Mouse (Mus musculus) urinary bladder, postnatal 10 days (tissue): ENCODE results near the gene Kirrel3.

ENCODE experiments used
- DNase-seq: peaks from one replicate; pipeline ENCODE4 v3.0.0; 2022; ENCODE audit warnings: low spot score

Kirrel3 gene

DNA sequence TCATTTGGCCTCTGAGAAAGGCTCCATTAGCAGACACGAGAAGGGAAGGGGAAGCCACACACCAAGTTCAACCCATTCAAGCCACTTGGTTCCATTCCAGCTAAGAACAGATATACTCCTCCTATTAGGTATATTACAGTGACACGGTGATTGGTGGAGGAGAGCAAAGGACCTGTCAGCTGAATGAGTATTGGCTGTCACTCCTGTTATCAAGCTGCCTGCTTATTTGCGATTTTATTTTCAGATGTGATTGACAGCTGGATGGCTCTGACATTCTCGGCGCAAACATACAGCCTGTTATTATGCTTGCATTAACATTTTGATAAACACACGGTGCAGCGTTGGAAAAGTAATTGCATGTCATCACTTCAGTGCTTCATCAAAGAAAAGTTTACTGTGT is 118.1 kb downstream of the Kirrel3 start:
- DNase-seq: no peak

DNA sequence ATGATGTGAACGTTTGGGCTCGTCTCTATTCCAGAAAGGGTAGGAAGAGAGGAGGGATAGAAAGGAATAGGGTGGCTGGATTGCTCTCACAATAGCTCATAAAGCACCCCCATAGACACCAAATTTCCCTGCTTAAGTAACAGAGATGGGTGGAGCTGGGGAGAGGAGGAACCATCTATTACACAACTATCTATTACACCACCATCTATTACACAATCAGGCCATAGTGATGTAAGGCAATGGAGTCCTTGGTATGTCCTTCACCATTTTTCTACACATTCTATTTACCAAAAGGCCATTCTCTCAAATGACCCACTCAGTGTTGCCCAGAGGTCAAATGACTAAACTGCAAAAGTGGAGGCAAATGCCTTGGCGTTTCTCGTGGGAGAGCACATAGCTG is 119.2 kb downstream of the Kirrel3 start:
- DNase-seq: no peak

DNA sequence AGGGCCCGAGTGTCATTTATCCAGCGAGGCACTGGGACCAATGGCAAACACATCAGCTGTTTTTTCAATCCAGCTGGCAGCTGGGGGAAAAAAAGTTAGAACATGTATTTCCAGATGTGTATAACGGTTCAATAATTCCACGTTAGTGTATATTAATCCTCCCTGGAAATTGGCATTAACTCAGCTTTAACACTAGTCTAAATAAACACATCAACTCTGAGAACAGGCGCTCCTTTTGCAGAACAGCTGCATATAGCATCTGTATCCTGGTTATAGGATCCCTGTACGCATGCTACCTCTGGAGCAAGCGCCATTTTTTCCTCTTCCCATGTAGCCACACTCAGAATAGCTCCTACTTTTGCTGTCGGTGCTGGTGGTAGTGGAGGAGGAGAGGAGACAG is 119.8 kb downstream of the Kirrel3 start:
- no peak for DNase-seq

DNA sequence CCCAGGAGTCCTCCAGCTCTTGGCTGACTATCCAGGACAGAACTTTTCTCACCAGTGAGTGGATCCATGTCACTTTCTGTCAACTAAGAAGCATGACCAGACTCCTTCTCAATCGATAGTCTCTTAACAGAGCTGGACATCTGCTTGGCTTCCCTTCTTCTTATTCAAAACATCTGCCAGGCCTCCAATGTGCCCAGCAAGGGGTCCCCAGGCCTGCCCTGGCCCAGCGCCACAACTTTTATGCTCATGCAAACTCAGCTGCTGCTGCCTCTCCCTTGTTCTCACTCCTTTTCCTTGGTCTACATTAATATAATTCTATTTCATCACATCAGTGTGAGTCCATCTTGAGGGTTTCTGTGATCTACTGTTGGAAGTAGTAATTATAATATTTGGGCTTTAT is 122.3 kb downstream of the Kirrel3 start:
- no peak for DNase-seq

DNA sequence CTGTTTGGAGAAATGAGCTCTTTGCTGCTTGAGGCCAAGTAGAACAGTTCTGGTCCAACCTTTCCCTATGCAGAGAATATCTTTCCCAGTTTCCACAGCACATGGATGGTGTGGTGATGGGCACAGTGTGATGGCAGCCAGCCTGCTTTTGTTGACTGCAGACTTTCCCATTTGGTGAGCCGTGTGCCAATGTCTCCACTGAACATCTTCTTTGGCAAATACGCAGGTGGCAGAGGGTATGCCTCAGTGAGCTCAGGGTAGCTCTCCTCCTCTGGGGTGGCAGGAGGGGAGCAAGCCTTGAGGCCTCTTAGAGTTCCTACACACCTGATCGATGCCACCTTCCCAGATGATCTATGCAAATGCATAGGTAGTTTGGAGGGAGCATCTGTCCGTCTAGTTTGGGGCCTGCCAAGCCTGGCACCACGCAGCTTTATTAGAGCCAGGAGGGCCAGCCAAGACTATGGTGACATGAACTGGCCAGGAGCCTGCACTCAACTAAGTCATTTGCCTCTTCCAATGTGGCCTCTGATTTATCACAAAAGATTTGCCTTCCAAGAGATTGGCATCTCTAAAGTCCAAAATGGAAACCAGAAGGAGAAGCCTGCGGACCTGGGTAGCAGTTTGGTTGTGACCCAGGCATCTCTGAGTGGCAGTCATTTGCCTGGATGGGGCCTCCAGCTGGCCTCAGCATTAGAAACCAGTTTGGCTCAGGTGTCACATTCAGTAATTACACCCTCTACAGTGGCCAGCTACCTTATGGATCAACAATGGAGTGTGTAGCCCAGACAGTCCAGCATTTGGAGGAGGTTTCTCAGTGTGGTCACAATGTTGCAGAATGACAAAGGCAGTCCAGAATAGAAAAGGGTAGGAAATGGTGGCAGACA is 127.4 kb downstream of the Kirrel3 start:
- DNase-seq: no peak

DNA sequence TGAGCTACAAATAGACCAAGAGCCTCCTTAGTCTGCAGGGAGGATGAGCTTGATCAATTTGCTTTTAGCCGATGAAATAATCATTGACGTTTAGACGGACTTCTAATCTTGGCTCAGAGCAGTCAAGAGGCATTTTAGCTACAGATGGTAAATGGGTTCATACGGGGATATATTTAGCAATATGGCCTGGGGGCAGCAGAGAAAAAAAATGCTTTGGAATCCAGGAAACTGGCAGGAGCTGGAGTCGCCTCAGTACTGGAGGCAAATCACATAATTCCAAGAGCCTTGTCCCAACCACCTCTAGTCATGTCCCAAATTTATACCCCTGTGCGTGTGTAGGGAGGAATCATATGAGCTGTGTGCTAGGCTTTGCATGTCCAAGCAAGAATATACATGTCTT is 132.4 kb downstream of the Kirrel3 start:
- DNase-seq: no peak

DNA sequence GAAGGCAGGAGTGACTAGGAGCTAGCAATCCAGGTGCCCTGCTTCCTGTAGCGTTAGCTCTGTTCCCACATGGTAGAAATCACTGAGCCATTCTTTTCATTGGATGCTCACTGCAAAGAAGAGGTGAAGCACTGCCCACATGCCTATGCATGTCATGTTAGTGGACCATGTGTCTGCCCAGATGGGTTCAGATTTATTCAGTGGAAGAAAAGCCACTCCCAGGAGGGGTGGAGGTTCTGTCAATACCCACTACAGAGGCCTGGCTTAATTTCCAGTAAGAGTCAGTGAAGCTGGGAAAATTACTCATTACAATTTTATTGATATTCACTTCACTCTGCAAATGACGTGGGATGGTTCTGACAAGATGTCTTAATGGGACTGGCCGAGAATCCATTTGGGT is 134.2 kb downstream of the Kirrel3 start:
- no peak for DNase-seq

DNA sequence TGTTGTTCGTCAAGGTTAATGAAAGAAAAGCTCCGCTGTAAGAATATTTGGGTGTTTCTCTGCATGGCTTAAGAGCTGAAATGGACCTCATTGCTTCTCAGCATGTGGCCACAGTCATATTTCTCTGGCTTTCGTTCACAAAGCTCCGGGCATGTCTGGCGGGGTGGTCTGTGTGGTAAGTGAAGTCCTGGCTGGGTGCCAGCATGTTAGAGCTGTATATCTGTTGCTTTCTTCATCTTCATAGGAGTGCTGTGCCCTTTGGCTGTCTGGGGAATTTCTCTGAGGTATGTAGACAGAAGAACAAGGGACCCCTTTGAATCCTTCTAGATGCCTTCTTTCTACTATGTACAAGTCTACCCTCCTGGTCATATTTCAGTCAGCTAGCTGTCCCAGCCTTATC is 137.8 kb downstream of the Kirrel3 start:
- no peak for DNase-seq

DNA sequence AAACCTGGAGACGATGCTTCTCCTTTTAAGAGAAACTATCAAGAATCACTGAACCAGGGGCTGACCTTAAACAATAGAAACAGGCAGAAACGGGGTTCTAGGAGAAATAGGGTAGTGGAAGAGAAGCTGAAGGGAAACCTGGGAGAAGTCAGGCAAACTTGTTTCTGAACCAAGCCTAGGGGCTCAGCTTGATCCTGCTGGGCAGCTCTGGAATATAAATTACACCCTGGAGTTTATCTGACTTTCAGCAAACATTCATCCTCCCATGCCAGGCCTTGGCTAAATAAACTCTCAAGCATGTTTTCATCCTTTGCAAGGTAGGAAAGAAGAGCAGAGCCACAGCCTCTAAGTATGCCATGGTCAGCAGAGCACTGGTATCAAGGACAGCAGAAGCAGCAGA is 138.3 kb downstream of the Kirrel3 start:
- no peak for DNase-seq

DNA sequence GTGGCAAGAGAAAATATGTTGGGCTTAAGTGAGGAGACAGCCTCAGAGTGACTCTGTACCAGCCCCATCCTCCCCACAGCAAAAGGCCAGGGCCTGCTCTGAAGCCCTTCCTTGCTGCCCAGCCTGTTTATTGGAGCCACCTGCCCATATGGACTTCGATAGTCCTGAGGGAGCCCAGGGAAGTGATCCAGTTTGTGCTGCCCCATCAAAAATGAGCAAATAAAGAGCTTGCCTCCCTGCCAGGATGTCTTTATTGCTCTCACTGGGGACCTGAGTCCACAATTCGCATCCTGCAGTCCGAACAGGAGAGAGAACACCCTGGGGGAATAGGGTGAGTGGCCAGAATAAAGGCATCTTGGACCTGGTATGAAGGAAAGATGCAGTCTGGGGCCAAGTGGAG is 143.1 kb downstream of the Kirrel3 start:
- no peak for DNase-seq

DNA sequence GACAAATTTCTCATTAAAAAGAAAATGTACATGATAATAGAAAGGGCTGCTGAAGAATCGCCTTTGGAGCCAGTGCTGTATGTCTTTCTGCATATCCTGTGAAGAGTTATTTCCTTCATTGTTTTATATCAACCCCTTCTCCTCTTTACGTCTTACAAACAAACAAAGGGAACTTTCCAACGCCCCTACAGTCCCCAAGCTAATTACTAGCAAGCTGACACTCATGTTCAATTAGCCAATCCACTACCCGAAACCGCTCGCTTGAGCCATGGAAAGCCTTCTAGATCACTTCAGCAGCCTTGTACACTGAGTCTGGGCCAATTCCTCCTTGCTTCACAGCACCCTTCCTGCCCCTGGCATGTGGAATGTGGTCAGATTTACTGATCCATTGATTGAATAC is 150.0 kb downstream of the Kirrel3 start:
- DNase-seq: no peak

DNA sequence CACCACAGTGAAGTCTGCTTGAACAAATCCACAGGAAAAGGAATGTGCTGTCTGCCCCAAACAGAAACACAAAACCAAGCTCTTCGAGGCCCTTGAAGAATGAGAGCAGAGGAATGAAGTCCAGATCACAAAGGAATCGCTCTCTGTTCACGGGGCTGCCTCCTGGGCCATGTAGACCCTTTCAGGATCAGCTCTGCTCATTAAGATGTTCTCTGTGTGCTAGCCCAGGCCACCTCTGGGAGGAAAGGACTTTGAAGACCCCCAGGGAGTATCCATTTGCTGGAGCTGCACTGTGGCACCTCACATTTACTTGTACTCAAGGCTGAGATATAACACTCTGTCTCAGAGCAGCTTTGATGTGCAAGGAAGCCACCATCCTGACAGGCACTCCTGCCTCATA is 158.2 kb downstream of the Kirrel3 start:
- DNase-seq: no peak

DNA sequence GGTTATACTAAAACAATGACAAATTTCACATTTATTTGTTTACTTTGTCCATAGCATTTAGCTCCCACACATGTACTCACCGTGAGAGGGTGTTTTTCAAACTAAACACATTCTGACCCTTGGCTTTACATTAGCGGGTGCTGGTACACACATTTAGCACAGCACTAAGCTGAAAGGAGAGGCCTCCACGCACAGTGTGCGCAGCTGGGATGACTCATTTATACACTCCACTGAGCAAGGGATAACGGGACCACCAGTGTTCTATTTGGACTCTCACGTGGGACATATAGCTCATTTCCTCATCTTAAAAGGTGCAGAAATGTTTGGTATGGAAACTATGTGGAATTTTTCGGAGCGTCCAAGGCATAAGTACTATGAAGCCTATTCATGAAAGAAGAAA is 158.7 kb downstream of the Kirrel3 start:
- DNase-seq: no peak

DNA sequence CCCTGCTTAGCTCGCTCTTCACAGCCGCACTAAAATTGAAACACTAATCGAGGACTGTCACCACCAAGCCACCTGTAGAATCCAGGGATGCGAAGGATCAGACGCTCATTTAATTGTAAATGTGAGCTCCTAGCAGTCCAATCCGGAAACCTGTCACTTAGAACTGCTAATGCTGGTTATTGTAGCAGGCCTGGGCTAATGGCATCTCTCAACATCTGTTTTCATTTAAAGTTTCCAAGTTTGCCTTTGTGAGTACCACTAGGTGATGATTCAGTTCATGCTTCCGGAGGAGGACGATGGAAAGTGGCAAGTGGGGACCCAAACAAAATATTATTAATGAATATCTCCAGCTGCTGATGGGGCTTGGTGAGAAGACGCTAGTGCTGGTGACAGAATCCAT is 161.1 kb downstream of the Kirrel3 start:
- DNase-seq: no peak

DNA sequence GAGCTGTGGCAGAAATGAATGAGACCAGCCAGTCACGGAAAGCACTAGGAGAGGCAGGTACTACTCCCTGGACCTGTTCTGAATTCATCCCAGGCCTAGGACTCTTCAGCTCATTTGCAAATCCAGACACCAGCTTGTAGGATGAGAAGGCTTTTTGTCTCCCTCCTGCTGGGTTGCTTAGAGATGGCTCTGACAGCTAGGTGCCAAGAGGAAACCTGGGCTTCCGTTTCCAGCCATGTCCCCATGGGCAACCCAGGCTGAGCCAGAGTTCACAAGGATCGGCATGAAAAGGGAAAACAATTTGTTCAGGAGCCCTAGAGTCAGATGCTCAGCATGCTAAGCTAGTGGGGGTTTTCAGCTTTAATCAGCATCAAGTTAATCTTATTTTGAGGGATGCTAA is 166.6 kb downstream of the Kirrel3 start:
- DNase-seq: no peak

DNA sequence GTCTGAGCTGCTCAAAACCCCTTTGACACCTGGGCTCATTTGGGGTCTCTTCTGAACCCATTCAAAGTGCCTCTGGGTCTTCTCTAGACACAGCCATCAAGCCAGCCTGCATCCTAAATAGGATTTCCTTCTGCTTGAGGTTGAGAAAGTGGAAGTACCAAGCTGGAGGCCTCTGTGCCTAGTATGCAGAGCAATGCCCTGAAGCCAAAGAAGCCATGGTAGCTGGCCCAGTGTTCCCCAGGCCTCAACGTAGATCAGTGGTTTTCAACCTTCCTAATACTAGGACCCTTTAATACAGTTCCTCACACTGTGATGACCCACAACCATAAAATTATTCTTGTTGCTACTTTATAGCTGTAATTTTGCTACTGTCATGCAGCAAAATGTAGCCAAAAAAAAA is 167.4 kb downstream of the Kirrel3 start:
- DNase-seq: no peak

DNA sequence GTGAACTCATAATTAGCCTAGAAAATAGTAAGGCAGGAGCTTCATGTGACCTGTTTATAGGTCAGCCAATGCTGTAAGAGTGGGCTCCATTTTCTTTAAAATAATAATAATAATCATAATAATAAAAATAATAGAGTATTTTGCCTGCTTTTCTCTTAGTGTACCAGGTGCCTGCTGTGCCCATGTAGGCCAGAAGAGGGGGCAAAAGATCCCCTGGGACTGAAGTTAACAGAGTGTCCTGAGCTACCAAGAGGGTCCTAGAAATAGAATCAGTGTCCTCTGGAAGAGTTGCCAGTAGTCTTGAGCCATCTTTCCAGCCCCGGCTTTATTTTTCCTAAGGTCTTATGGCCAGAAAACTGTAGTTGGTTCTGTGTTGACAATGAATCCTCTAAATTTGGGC is 174.9 kb downstream of the Kirrel3 start:
- DNase-seq: no peak

DNA sequence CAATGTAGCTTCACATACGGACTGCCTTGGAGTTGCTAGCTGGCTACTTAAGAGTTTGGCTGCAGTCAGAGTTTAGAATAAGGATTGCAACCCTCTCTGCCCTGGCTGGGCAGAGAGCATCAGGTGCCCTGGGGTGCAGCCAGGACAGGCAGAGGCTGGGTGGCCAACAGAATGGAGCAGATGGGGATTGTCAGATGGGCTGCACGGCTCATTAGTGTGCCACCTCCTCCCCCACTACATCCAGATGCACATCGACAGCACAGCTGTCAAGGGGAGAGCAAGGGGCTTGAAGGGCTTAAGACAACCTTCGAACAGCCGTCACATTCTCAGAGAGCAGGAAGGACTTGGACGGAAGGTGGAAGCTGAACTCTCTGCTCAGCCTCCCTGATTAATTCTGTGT is 177.7 kb downstream of the Kirrel3 start:
- no peak for DNase-seq

DNA sequence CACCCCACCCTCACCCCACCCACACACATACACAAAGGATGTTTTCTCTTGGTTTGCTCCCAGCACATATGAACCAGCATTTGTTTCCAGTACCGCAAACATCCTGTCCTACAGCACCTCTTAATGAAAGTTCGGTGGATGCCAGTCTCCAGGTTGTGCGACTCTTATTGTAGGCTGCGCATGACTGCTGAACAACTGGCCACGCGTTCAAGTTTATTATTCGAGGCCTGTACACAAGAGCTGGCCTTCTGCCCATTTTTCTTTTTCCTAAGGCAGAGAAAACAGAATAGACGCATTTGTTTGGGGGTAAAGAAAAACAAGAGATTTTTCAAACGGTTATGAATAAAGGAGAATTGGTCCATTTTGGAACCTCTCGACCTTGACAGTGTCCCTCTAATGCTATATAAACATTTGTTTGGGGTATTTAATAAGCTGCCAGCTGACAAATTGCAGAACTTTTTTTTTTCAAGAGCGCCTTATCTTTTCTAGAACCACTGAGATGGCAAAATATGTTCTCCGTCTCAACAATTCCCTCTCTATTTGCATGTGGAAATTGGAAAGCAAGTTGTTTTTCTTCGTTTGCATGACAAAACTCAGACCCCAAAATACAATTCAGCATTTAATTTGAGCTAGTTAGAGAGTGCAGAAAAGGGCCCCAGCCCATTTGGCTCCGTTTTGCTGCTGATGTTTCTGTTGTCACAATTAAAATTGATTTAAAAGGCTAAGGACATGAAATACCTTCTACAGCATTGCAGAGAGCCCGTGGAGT is 179.9 kb downstream of the Kirrel3 start:
- no peak for DNase-seq

DNA sequence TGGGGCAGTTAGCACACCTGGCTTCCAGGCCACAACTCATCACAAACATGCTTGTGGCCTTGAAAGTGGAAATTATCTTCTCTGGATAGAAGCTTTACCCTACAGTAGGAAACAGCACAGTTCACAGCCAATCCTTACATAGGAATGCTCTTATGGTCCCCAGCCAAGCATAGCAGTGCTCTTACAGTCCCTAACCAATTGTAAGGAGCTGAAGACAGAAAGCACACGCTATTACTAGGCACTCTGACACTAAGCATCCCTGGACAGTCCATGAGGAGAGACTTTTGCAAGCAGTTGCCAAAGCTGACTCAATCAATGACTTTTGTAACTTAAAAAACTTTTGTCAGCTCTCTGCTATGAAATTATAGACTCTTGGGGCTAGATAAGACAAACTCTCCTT is 181.5 kb downstream of the Kirrel3 start:
- DNase-seq: no peak

DNA sequence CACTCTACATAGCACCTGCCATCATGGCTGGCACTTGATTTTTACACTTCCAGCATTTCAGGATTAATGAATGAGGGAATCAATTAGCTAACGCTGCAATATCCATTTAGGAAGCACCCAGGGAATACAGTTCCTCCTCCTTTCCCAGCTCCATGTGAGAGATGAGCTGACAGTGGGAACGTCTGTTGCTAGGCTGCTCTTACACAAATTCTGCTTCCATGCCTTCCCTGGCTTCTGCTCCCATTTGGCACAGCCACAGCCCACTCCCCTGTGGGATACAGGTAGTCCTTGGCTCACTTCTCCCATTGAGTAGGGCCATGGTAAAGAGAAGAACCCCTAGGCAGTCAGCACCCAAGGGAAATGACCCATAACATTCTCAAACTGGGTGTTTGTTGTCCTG is 185.2 kb downstream of the Kirrel3 start:
- no peak for DNase-seq

DNA sequence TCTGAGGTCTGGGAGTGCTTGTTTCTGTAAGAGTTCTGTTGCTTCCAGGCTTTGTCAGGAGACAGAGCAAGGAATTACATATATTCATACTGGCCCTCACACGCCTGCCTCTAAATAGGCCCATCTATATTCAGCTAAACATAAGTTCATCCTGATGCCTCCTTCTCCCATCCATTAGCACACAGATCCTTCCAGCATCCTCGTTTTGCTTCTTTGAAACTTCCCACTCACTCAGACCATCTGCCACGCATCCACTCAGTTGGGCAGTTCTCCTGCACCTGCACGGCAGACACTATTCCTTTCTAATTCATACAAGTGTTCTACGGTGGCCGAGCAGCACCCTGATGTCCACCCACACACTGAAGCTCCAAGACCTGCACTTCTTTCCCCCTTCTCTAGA is 201.1 kb downstream of the Kirrel3 start:
- no peak for DNase-seq

DNA sequence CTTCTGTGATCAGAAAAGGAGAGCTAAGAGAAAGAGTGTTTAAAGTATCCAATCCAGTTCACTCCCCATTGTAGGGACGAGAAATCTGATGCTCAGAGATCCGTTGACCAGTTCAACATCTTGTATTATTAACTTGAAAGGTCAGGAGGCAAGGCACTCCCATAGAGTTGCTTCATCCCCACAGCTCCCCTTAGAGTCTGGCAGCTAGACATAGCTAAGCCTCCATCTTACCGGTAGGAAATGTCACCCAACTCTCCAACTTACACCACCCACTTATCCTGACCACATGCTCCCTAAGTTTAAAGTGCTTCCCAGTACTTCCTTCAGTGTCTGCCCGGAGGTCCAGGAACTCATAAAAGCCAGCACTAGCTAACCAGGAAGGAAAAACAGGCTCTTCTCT is 202.7 kb downstream of the Kirrel3 start:
- DNase-seq: no peak

DNA sequence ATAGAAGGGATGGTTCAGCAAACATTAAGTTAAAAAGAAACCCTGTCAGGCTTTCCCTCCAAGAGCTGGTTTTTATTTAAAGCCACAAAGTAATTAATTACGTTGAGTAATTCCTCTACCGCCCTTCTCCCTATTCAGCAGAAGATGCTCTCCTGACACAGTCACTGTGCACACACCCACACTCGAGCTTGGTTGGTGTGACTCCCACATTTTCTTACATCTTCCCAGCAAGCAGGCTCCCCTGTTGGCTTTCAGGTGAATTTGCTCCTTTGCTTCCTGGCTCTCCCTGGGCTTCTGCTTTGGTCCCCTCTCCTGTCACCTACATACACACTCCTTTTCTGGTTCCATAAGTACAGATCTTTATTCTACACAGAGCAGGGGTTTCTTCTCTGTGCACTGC is 203.7 kb downstream of the Kirrel3 start:
- no peak for DNase-seq
